Mouse (Mus musculus) c-Kit-negative CD71-positive TER-119-positive erythroid progenitor cells, embryonic 14.5 days (primary cell): ENCODE measurements around the gene Ccdc88c.
"Not testable (repeated sequence)": the region's sequence is repeated elsewhere in the genome, so short reads cannot be mapped to it uniquely, and the experiment has no call there.

Experiments
- DNase-seq: peaks from one replicate; pipeline ENCODE4 v3.0.0-alpha.2; 2013; ENCODE audit warnings: low read depth, low spot score

Ccdc88c gene

DNA sequence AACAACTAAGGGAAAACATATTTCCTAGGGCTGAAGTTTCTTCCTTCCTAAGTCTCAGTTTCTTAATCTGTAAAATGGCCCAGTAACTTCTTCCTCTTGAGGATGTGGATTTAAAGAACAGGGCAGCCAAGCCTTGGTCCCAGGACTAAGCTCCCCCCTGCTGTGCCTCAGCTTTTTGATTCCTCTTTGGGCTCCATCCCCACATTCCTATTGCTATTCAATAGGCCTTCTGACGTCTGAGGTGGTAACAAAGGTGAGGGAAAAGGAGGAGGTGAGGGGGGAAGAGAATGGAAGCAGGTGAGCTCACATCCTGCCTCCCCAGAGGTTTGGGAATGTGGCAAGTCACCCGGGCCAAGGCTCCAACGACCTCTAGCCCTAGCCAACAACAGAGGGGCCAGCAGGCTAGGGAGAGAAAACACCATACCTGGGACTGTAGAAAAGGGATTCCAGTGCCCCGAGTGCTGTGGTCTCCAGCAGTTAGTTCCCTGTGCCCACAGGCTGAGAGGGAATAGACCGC lies 12.4 kb downstream of the Ccdc88c start:
- DNase-seq: no peak

GRCm38 (mm10) chr12:101015926-101016325 lies 12.9 kb downstream of the Ccdc88c start:
- DNase-seq: no peak

DNA sequence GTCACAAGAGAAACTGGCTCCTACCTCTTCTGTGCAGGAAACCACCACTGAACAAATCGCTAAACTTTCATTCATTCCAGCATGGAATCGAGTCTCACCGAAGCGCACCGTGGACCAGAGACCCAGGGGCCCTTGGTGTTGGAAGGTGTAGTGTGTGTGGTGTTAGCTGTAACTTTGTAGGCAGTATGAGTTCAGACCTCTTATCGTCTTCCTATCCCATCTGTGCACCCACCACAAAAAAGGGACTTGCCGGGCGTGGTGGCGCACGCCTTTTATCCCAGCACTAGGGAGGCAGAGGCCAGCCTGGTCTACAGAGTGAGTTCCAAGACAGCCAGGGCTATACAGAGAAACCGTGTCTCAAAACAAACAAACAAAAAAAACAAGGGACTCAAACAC lies 13.7 kb downstream of the Ccdc88c start:
- DNase-seq: no peak

GRCm38 (mm10) chr12:101014549-101015164 lies 14.2 kb downstream of the Ccdc88c start:
- no peak for DNase-seq

GRCm38 (mm10) chr12:101013668-101014067 lies 15.2 kb downstream of the Ccdc88c start:
- DNase-seq: not testable (repeated sequence)

DNA sequence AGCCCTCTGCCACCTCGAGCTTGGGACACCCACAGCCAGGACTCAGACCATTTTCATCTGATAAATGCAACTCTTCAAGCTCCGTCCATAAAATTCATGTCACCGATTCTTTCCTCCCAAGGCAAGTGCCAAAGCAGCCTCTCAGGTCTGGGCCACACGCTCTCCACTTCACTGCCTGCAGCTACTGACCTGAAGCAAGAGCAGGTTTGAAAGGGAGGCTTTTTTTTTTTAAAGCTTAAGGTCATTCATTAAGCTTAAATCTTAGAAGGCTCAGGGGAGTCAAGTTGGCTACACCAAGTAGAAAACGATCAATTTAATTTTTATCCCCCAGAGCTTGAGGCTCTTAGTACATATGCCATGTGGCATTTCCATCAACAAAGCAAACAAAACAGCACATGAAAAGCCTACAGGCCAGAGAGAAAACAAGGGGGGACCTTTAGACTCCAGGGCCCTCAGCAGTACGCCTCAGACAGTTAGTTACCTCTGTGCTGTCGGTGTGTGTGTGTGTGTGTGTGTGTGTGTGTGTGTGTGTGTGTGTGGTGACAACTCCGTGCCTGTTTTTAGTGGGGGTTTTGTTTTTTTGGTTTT lies 15.7 kb downstream of the Ccdc88c start:
- no peak for DNase-seq

GRCm38 (mm10) chr12:101012197-101013077 lies 16.4 kb downstream of the Ccdc88c start:
- DNase-seq: no peak

- no peak for DNase-seq
Measured at GRCm38 (mm10) chr12:101011017-101011416, 17.8 kb downstream of the Ccdc88c start.

- no peak for DNase-seq
Measured at GRCm38 (mm10) chr12:101010148-101010920, 18.5 kb downstream of the Ccdc88c start.

DNA sequence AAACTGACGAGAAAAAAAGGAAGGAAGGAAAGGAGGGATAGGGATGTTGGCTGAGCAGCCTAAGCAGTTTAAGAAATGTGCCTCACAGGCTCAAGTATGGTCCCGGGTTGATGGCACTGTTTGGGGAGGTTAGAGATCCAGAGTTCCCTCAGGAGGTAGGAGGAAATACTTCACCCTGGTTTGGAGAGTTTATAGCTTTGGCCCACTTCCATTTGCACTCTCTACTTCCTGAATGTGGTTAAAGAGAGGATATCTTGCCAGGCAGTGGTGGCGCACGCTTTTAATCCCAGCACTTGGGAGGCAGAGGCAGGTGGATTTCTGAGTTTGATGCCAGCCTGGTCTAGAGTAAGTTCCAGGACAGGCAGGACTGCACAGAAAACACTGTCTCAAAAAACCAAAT lies 19.6 kb downstream of the Ccdc88c start:
- no peak for DNase-seq

- DNase-seq: no peak
Measured at GRCm38 (mm10) chr12:101008648-101009047, 20.2 kb downstream of the Ccdc88c start.

DNA sequence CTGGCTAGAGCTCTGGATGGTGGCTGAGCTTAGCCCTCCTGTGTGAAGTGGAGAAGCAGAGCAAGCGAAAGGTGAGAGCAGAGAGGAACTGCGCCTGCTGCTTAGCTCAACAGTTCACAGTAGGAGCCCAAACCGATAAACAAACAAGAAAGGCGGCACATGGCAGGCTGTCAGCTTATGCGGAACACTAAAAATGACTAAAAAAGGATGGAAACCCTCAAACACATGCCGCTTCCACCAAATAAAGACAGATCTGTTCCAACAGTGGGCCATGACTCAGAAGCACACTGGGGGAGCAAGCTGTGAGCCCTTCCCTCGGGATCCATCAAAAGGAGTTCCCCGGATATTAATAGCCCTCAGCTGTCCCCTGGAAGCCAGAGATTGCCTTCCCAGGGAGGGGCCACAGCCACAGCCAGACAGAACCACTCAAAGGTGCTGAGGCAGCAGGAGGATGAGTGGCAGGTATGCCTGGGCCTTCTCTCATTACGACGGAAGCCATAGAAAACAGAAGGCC lies 20.8 kb downstream of the Ccdc88c start:
- no peak for DNase-seq

DNA sequence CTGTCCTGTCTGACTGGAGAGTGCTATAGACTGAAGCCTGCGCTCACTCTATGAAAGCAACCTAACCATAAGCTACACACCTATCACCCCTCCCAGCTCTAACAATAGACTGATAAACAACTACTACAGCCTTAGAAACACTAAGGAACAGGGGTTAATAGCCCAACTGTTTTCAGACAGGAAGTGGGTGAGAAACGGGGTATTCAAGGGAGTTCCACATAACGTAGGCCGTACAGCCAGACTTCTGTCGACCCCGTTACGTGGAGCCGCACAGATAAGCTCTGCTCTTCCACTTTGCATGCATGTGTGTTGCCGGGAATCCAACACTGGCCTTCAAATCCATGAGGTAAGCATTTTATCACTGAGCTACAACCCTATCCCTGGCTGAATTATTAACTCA lies 21.4 kb downstream of the Ccdc88c start:
- no peak for DNase-seq

DNA sequence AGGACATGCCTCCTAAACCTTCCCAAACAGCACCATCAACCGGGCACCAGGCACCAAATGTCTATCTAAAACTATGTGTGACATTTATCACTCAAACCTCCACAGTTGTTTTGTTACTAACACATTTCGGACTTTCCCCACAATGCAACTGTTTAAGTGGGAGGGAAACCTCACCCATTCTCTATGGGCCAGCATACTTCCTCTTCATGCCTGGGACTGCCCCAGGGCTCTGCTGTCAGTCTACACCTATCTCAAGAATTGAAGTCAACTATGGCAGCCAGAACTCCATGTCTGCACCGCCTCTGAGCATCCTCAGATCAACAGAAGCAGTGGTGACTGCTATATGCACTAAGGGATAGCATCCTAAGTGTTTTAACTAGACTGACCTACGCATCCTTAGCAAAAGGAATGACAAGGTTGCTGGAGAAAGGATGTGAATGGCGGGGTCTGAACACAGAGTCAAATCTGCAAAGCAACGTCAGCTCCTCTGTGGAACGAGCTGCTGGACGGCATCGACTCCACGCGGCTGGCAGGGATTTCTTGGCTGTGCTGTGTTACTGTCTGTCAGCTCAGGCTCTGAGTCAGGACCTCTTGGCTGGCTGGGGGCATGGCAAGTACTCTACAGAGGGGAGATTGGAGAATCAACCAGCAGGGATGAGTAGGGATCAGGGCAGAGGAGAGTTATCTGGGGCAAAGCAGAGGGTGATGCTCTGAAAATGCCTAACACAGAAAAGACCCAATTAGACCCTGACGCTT lies 23.0 kb downstream of the Ccdc88c start:
- no peak for DNase-seq

- DNase-seq: no peak
Measured at GRCm38 (mm10) chr12:101004982-101005381, 23.9 kb downstream of the Ccdc88c start.

GRCm38 (mm10) chr12:101002801-101003513 lies 25.9 kb downstream of the Ccdc88c start:
- no peak for DNase-seq

GRCm38 (mm10) chr12:100999061-100999954 lies 29.5 kb downstream of the Ccdc88c start:
- no peak for DNase-seq

DNA sequence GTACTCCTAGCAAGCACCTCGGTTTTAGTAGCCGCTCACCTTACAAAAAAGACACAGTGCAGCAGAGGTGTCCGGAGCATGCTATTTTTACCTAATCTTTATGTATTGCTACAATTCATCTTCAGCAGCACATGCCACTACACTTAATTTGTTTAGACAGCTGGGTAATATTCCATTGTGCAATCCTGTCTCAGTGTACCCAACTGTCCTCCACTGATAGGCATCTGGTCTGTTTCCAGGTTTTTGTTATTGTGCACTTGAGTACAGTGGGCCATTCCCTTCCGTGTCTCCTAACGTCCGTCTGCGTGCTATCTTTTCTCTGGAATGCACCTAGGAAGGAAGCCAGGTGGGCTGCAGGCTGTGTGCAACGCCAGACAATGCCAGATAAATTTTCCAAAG lies 30.3 kb downstream of the Ccdc88c start:
- no peak for DNase-seq
